Mouse (Mus musculus) E14TG2a.4 (cell line): ENCODE results near the gene Olfr1371.
A peak's percentile ranks its signal among the peaks of the same experiment; 100 is the strongest.
"Not testable (repeated sequence)": the region's sequence is repeated elsewhere in the genome, so short reads cannot be mapped to it uniquely, and the experiment has no call there.

ENCODE experiments used
- H3K27me3 ChIP-seq: 2 replicates; pipeline ENCODE4 v1.6.1; 2014; ENCODE audit warnings: low read length, control low read depth; ENCODE audit not compliant: insufficient read depth
- H3K36me3 ChIP-seq: 2 replicates; pipeline ENCODE4 v1.6.1; 2014; ENCODE audit warnings: low read length, control low read depth; ENCODE audit not compliant: insufficient read depth
- H3K4me1 ChIP-seq: replicated peaks from 2 replicates; pipeline ENCODE4 v1.6.1; 2014; ENCODE audit warnings: low read depth, low read length, control low read depth
- H3K4me3 ChIP-seq: replicated peaks from 2 replicates; pipeline ENCODE4 v1.5.1; 2014; ENCODE audit warnings: mild to moderate bottlenecking, low read length
- H3K9me3 ChIP-seq: 2 replicates; pipeline ENCODE4 v1.6.1; 2014; ENCODE audit warnings: low read length, control low read depth
- CTCF ChIP-seq: conservative IDR thresholded peaks from 2 replicates; pipeline ENCODE4 v1.5.1; 2014; ENCODE audit warnings: low read length
- NANOG ChIP-seq: IDR thresholded peaks from 2 replicates; pipeline ENCODE4 v1.6.1; 2014; ENCODE audit warnings: borderline replicate concordance, low read length, mixed read lengths
- POU5F1 ChIP-seq: IDR thresholded peaks from 2 replicates; pipeline ENCODE4 v1.6.1; 2014; ENCODE audit warnings: low read length, borderline replicate concordance

Olfr1371 gene

DNA sequence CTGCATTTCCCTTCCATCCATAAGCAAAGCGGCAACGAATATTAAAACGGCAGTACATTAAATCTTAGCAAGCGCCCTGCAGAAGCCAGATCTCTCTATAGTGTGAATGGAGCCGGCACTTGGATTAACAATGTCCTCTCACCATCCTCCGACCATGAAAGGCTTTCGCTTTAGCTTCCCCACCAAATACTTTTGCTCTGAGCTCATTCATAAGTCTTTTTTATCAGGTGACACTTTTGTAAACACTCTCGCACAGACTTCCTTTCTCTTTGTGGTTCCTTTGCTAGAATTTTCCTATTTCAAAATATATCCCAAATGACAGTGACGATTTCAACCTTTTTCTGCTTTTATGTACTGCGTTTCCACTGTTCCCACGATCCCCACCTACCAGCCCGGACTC is 45.3 kb downstream of the Olfr1371 start:
- H3K4me3 ChIP-seq: peak overlapping the region; percentile 82
- TF ChIP-seq NANOG: no peak
- TF ChIP-seq CTCF: no peak
- no peak for TF ChIP-seq POU5F1
- H3K27me3 ChIP-seq: peaks cover 61% of the 10 kb centered on the region
- peaks cover 20% of the 10 kb centered on the region for H3K4me1 ChIP-seq
- H3K9me3 ChIP-seq: no peaks in the 10 kb centered on the region
- H3K36me3 ChIP-seq: no peaks in the 10 kb centered on the region

DNA sequence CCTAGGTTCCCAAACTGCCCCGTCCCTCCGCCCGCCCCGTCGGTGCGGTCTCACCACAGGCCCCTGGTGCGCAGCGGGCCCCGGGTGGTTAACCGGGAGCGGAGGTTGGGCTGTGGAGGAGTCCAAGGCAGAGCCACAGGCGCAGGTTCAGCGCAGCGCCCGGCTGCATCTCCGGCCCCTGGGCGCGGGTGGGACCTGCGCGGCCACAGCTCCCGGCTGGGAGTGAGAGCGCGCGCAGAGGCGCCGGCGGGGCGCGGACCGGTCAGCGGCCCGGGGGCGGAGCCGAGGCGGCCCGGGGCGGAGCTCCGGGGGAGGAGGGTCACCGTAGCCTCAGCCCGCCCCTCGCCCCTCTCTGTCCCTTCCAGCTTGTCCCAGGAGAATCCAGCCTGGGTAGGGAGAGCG is 45.9 kb downstream of the Olfr1371 start:
- H3K9me3 ChIP-seq, H3K36me3 ChIP-seq: not testable (repeated sequence)
- Histone ChIP-seq H3K4me1 (peaks cover 20% of the 10 kb centered on the region), H3K4me3 (peak overlapping the region; percentile 82), H3K27me3 (peaks cover 60% of the 10 kb centered on the region)

DNA sequence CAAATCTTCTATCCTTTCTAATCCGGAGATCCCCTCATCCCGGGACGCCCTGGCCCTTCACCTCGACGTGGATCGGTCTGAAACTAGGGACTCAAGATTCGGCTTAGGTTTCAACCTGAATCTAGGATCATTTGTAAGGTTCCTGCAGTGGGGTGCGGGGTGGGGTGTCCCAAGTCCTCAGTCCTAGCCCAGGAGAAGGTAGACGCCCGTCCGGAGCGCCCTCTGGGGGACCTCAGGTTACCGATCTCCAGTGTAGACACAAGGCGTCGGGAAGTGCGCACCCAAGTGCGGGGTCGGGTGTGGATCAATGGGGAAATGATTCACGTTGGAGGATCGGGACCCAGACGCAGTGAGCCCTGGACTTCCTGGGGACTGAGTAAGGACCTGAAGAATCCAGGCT is 46.7 kb downstream of the Olfr1371 start:
- Histone ChIP-seq H3K4me1 (peaks cover 20% of the 10 kb centered on the region), H3K36me3 (no peaks in the 10 kb centered on the region), H3K27me3 (peaks cover 60% of the 10 kb centered on the region), H3K9me3 (peaks cover 9% of the 10 kb centered on the region), H3K4me3 (peak overlapping the region; percentile 82)
- TF ChIP-seq POU5F1 (no peak), NANOG (no peak), CTCF (no peak)

DNA sequence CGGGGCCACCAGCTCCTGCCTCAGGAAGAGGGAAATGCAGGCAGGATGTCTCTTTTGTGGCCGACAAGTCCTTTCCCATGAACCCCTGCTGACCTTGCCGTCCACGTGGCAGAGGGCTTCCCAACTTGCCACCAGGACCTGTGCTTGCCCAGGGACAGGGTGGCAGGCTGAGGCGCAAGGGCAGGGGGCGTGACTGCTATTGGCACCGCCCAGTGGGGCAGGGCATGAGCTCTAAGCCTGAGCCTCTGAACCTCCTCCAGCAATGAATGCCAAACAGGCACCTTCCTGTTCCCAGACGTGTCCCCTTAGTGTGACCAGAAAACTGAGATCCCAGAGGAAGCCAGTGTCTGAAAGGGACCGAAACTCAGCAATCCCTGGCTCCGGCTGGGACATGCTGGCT is 49.9 kb downstream of the Olfr1371 start:
- Histone ChIP-seq H3K9me3 (peaks cover 12% of the 10 kb centered on the region), H3K27me3 (peaks cover 36% of the 10 kb centered on the region), H3K36me3 (no peaks in the 10 kb centered on the region), H3K4me3 (no peak overlapping the region), H3K4me1 (peaks cover 20% of the 10 kb centered on the region)
- TF ChIP-seq CTCF (no peak), NANOG (no peak), POU5F1 (no peak)
